Mouse (Mus musculus): Measurements from ENCODE around the gene Limch1.

DNA sequence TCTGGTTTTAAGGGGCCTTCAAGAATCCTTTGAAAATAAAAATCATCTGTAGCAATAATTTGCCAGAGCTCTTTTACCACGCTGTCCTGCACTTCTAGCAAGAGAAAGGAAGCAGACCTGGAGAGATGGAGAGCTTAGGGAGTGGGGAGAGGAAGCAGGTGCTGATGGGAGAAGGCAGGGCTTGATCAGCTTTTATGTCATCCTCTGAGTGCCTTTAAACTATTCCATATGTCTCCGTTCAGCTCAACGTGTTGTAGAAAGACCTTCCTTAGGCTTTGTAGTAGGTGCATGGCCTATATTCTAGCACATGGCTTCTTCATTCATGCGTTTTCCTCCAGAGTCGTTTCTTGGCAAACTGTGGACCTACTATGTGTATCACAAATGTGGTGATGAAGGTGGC, 237.5 kb downstream of the Limch1 start:
- TF ChIP-seq GATA1 (IDR thresholded peaks at IDR 0.05; ENCODE audit: borderline replicate concordance, low read length) = no peak
- TF ChIP-seq FLI1 (IDR thresholded peaks at IDR 0.05; ENCODE audit: low read length) = no peak
